In the genomic region with DNA sequence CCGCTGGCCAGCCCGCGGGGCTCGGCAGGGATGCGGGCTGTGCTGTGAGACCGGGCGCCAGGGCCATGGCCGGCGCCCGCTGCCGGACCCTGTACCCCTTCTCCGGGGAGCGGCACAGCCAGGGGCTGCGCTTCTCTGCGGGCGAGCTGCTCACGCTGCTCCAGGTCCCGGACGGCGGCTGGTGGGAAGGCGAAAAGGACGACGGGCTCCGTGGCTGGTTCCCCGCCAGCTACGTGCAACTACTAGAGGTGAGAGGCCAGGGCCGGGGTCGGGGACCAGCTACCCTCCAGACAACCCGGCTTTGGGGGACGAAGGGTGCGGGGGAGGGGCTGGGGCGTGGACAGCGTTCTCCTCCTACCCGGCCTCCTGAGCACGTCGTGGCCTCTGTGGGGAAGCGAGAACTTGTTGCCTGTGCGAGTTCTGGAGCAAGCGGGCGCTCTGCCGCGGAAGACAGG, we compare ENCODE assay signal across 8 mouse cellular contexts. TPM values are rescaled to one million over a fixed set of nuclear protein-coding genes. Genes with fewer than 3 reads are reported as not detected.
DNase-seq lines count a peak whose midpoint lies in the region; ATAC-seq and TF ChIP-seq lines count a peak whose summit lies in the region.

No protein-coding gene starts in this region.

- TF ChIP-seq CTCF in forebrain, postnatal 0 days (IDR thresholded peaks at IDR 0.05; ENCODE audit: low read depth) = no peak
- no peak for TF ChIP-seq CTCF in lung, embryonic 14.5 days (IDR thresholded peaks at IDR 0.05; ENCODE audit: low read depth)

- H3K36me3 ChIP-seq in forebrain, postnatal 0 days (ENCODE audit: insufficient read depth) = no peaks in the 10 kb centered on the region
- no peaks in the 10 kb centered on the region for H3K36me3 ChIP-seq in intestine, embryonic 15.5 days
- H3K36me3 ChIP-seq in lung, embryonic 14.5 days (ENCODE audit: insufficient read depth) = no peaks in the 10 kb centered on the region

- no peaks in the 10 kb centered on the region for H3K27me3 ChIP-seq in forebrain, postnatal 0 days (ENCODE audit: insufficient read depth, low read length)
- peaks cover 9% of the 10 kb centered on the region for H3K27me3 ChIP-seq in intestine, embryonic 15.5 days (replicated peaks)
- H3K27me3 ChIP-seq in lung, embryonic 14.5 days (ENCODE audit: insufficient read depth, low read length) = peaks cover 4% of the 10 kb centered on the region; the same call in 1 of the 2 replicates

- H3K4me3 ChIP-seq in forebrain, postnatal 0 days (ENCODE audit: low read depth, low read length) = peak overlapping the region; percentile 73
- peak overlapping the region; percentile 74 for H3K4me3 ChIP-seq in intestine, embryonic 15.5 days (replicated peaks)
- H3K4me3 ChIP-seq in lung, embryonic 14.5 days (ENCODE audit: low read depth, low read length) = peak overlapping the region; percentile 76

- H3K9me3 ChIP-seq in forebrain, postnatal 0 days (ENCODE audit: low read length) = no peaks in the 10 kb centered on the region
- H3K9me3 ChIP-seq in intestine, embryonic 15.5 days = no peaks in the 10 kb centered on the region
- H3K9me3 ChIP-seq in lung, embryonic 14.5 days (ENCODE audit: low read depth, low read length) = no peaks in the 10 kb centered on the region

- H3K27ac ChIP-seq in forebrain, postnatal 0 days (ENCODE audit: low read depth, low read length) = peak overlapping the region; percentile 62; the same call in 1 of the 2 replicates
- H3K27ac ChIP-seq in intestine, embryonic 15.5 days = peak overlapping the region; percentile 36; the same call in 1 of the 2 replicates
- no peak overlapping the region for H3K27ac ChIP-seq in lung, embryonic 14.5 days (ENCODE audit: low read depth)

- peak overlapping the region; percentile 75 for H3K9ac ChIP-seq in forebrain, postnatal 0 days
- H3K9ac ChIP-seq in intestine, embryonic 15.5 days = peak overlapping the region; percentile 51
- peak overlapping the region; percentile 69 for H3K9ac ChIP-seq in lung, embryonic 14.5 days

- peak; percentile 27 for ATAC-seq in forebrain, postnatal 0 days
- ATAC-seq in intestine, embryonic 15.5 days = peak; percentile 70
- peak; percentile 57 for ATAC-seq in lung, embryonic 14.5 days (ENCODE audit: insufficient read depth)

- 2% methylated on average over 39 of the region's 42 CpGs for WGBS in forebrain, postnatal 0 days
- WGBS in intestine, embryonic 15.5 days = under 1% methylated on average over 42 of the region's 42 CpGs
- WGBS in lung, embryonic 14.5 days = under 1% methylated on average over 42 of the region's 42 CpGs

- peak; percentile 32 to 43 for DNase-seq in cerebellum, postnatal 14 days
- no peak for DNase-seq in cerebellum, adult 11 months
- peak; percentile 61 for DNase-seq in adrenal gland, postnatal 10 days
- peak; percentile 33 for DNase-seq in forebrain, postnatal 0 days
- peak; percentile 49 for DNase-seq in lung, embryonic 14.5 days
- DNase-seq in ovary, postnatal 14 days (ENCODE audit: low spot score) = peak; percentile 27
- no peak for DNase-seq in frontal cortex, adult 2 months (ENCODE audit: extremely low spot score in 1 of 2, low spot score in 1 of 2)

- H3K4me2 ChIP-seq in forebrain, postnatal 0 days (ENCODE audit: low read depth) = peak overlapping the region; percentile 98
- H3K4me2 ChIP-seq in intestine, embryonic 15.5 days (replicated peaks) = peak overlapping the region; percentile 100
- H3K4me2 ChIP-seq in lung, embryonic 14.5 days = peak overlapping the region; percentile 97

- H3K4me1 ChIP-seq in forebrain, postnatal 0 days (ENCODE audit: insufficient read depth) = no peaks in the 10 kb centered on the region
- peaks cover 6% of the 10 kb centered on the region; the same call in 1 of the 2 replicates for H3K4me1 ChIP-seq in intestine, embryonic 15.5 days (replicated peaks)
- H3K4me1 ChIP-seq in lung, embryonic 14.5 days (ENCODE audit: insufficient read depth) = peaks cover 4% of the 10 kb centered on the region; the same call in 1 of the 2 replicates

RNA-seq across cellular contexts. Expression of gene Gas7, which starts 0.3 kb away (rescaled TPM):
- total RNA-seq in adrenal gland, postnatal 10 days (2021) = 10 to 100 TPM; 22.5 to 25.8 TPM
- total RNA-seq in forebrain, postnatal 0 days (2014; rRNA removed) = 176 and 187 TPM in 2 replicates
- polyA plus RNA-seq in forebrain, postnatal 0 days (2015; fragmentation: Nextera tagmentation; extraction: Ambion mirVana) = 119 and 124 TPM in 2 replicates
- 10.1 and 10.4 TPM in 2 replicates for polyA plus RNA-seq in intestine, embryonic 15.5 days (2015; fragmentation: Nextera tagmentation; extraction: Ambion mirVana)
- polyA plus RNA-seq in lung, embryonic 14.5 days (2014; fragmentation: Nextera tagmentation; extraction: Ambion mirVana) = 9.1 and 10.5 TPM in 2 replicates
- polyA plus RNA-seq in frontal cortex, adult 2 months (2012; rRNA removed) = 158 and 166 TPM in 2 replicates

Comparison
In these comparisons a context has a peak if more than half of its experiments do, and no peak if none do; other contexts are left out.
1. DNase-seq: peak in cerebellum, postnatal 14 days (2 of 2), adrenal gland, postnatal 10 days (single experiment), forebrain, postnatal 0 days (single experiment), lung, embryonic 14.5 days (single experiment) and ovary, postnatal 14 days (single experiment); none in cerebellum, adult 11 months (single experiment) and frontal cortex, adult 2 months (0 of 2).
2. RNA of gene Gas7, which starts 0.3 kb away (polyA plus RNA-seq): 158 to 166 TPM in frontal cortex, adult 2 months and 119 to 124 TPM in forebrain, postnatal 0 days; 9.1 to 10.5 TPM in lung, embryonic 14.5 days and 10.1 to 10.4 TPM in intestine, embryonic 15.5 days; every median in the first group is over 10 times any median in the second.
3. Peak in every context shown above with its lines, with median percentiles within 50 percentile points of each other: ATAC-seq, H3K4me2 ChIP-seq, H3K4me3 ChIP-seq and H3K9ac ChIP-seq.